Mouse (Mus musculus) testis, postnatal 14 days (tissue): ENCODE results near the gene Aprt.

Experiments used
- DNase-seq: peaks from one replicate; pipeline ENCODE4 v3.0.0; 2021; ENCODE audit warnings: low spot score

Gene Aprt

GRCm38 (mm10) chr8:122537033-122537432, 39.7 kb downstream of the Aprt start:
- DNase-seq, result peak; percentile 87

- no peak for DNase-seq
Measured at GRCm38 (mm10) chr8:122531312-122531711, 45.4 kb downstream of the Aprt start.

GRCm38 (mm10) chr8:122529159-122529558, 47.5 kb downstream of the Aprt start:
- DNase-seq, result no peak

DNA sequence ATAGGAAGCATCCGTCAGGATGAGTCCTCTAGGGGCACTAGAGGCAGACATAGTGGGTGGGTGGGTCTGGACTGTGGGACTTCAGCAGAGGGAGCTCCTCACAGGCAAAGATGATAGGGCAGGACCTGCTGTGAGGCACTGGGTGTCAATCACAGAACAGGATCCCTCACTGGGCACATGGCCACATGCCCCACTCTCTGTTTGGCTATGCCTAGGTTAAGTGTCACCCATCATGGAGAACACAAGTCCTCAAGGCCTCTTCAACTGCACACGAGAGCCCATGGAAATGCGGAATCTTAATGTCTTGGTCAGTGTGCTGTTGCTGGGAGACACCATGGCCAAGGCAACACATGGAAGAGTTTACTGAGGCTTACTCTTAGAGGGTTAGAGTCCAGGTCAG, 48.8 kb downstream of the Aprt start:
- no peak for DNase-seq

DNA sequence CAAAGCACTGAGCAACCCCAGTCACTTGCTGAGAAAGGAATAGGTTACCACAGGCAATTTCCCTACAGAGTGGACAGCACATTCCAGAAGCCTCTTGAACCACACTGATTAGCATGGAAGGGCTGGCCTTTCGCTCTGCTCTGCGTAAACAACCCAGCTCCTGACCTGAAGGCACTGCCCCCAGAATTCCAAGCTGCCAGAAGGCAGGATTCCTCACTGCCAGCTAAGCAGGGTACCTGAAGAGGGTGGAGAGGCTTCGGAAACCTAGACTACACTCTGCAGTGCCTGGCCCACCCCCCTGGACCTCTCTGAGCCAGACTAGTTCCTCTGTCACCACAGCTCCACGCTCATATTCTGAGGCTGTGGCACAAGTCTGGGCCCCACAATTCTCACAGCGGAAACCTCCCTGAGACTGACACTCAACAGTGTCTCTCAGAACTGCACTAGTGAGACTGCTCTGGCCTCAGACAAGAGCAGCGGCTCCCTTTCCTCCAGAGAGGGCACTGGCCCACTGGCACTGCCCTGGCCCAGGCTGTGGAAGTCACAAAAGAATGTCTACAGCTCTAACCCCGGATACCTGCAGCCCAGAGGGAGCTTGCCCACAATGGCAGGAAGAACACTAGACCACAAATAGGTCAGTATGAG, 50.1 kb downstream of the Aprt start:
- no peak for DNase-seq

DNA sequence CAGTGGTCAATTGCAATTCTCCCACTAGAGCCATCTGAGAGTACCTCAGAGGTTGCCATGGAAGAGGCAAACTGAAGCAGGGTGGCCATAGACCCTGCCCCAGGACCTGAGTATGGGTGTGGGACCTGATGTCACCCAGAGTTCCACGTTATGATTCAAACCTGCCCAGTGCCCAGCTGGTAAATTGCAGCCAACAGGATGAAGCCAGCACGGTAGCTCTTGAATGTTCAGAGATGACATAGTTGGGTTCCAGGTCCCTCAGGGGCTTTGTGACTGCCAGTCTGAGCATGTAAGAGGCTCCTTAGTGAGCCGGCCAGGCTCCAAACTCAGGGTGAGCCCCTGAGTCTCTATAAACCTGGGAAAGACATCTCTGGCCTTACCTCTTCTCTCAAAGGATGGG, 50.6 kb downstream of the Aprt start:
- DNase-seq, result no peak

GRCm38 (mm10) chr8:122525004-122525403, 51.7 kb downstream of the Aprt start:
- DNase-seq, result no peak
